Mouse (Mus musculus) lung, postnatal 0 days (tissue): Measurements from ENCODE around the gene Zfp143.

Source experiments
- CTCF ChIP-seq: IDR thresholded peaks from 2 replicates; pipeline ENCODE4 v1.5.1; 2016; ENCODE audit warnings: antibody characterized with exemption, mild to moderate bottlenecking
- EP300 ChIP-seq: IDR thresholded peaks from 2 replicates; pipeline ENCODE4 v1.6.1; 2016; ENCODE audit warnings: antibody characterized with exemption, mild to moderate bottlenecking, control low read depth

GRCm38 (mm10) chr7:110018631-110019482 is 42.2 kb upstream of the Zfp143 start:
- peak; percentile 10; the same call in 1 of the 2 replicates for TF ChIP-seq CTCF
- no peak for TF ChIP-seq EP300
